Mouse (Mus musculus): ENCODE results near the gene Gipc3. TPM values are rescaled to one million over a fixed set of nuclear protein-coding genes. Genes with fewer than 3 reads are reported as not detected.
A peak's percentile ranks its signal among the peaks of the same experiment; 100 is the strongest.

Gene Gipc3
- total RNA-seq, 2 experiments from 2014 or later, result 1.7 to 1.8 TPM

GRCm38 (mm10) chr10:81365073-81365472, 22.0 kb upstream of the Gipc3 start:
- TF ChIP-seq CTCF (conservative IDR thresholded peaks at IDR 0.05), result no peak
- Histone ChIP-seq H3K27ac (peak overlapping the region; percentile 19), H3K4me3 (no peak overlapping the region)
- no peak for DNase-seq (ENCODE audit: low spot score in 2 of 2)

GRCm38 (mm10) chr10:81364666-81365065, 21.6 kb upstream of the Gipc3 start:
- H3K4me3 ChIP-seq, result no peak overlapping the region

GRCm38 (mm10) chr10:81363436-81364346, 20.6 kb upstream of the Gipc3 start:
- TF ChIP-seq CTCF (conservative IDR thresholded peaks at IDR 0.05), result no peak
- Histone ChIP-seq H3K4me3 (no peak overlapping the region), H3K27ac (no peak overlapping the region)
- DNase-seq (ENCODE audit: low spot score in 2 of 2), result no peak

More at GRCm38 (mm10) chr10:81364666-81365065, 21.6 kb upstream of the Gipc3 start:
- peak overlapping the region; percentile 19; the same call in 1 of the 2 replicates for H3K27ac ChIP-seq
- TF ChIP-seq CTCF (conservative IDR thresholded peaks at IDR 0.05), result no peak
- DNase-seq (ENCODE audit: low spot score in 2 of 2), result no peak

- no peak for TF ChIP-seq CTCF (conservative IDR thresholded peaks at IDR 0.05)
- DNase-seq (ENCODE audit: low spot score in 2 of 2), result no peak
- H3K4me3 ChIP-seq, result no peak overlapping the region
- no peak overlapping the region for H3K27ac ChIP-seq
Measured at GRCm38 (mm10) chr10:81362336-81362949, 19.4 kb upstream of the Gipc3 start.

- H3K27ac ChIP-seq, result peak overlapping the region; percentile 67
- H3K4me3 ChIP-seq, result no peak overlapping the region
- TF ChIP-seq CTCF (conservative IDR thresholded peaks at IDR 0.05), result no peak
- DNase-seq (ENCODE audit: low spot score in 2 of 2), result no peak
Measured at GRCm38 (mm10) chr10:81360721-81361120, 17.7 kb upstream of the Gipc3 start.

- H3K27ac ChIP-seq, result peak overlapping the region; percentile 67; the same call in 1 of the 2 replicates
- peak overlapping the region; percentile 83 for H3K4me3 ChIP-seq
- TF ChIP-seq CTCF (conservative IDR thresholded peaks at IDR 0.05), result no peak
- no peak for DNase-seq (ENCODE audit: low spot score in 2 of 2)
Measured at GRCm38 (mm10) chr10:81358841-81359240, 15.8 kb upstream of the Gipc3 start.

GRCm38 (mm10) chr10:81358209-81358608, 15.1 kb upstream of the Gipc3 start:
- Histone ChIP-seq H3K27ac (peak overlapping the region; percentile 87), H3K4me3 (peak overlapping the region; percentile 83)
- TF ChIP-seq CTCF (conservative IDR thresholded peaks at IDR 0.05), result no peak
- no peak for DNase-seq (ENCODE audit: low spot score in 2 of 2)

- DNase-seq (ENCODE audit: low spot score in 2 of 2), result peak; percentile 92 to 93
- peak within 1 kb of the TSS; percentile 87 for H3K27ac ChIP-seq
- no peak for TF ChIP-seq CTCF (conservative IDR thresholded peaks at IDR 0.05)
- H3K4me3 ChIP-seq, result peak within 1 kb of the TSS; percentile 83
Measured at GRCm38 (mm10) chr10:81356991-81357844, 14.2 kb upstream of the Gipc3 start, which contains the start of gene Mfsd12. Gene Mfsd12, plus strand, starts transcription at chr10:81357491.

GRCm38 (mm10) chr10:81356352-81356990, 13.4 kb upstream of the Gipc3 start:
- Histone ChIP-seq H3K27ac (peak overlapping the region; percentile 55; the same call in 1 of the 2 replicates), H3K4me3 (peak overlapping the region; percentile 83)
- TF ChIP-seq CTCF (conservative IDR thresholded peaks at IDR 0.05), result no peak
- DNase-seq (ENCODE audit: low spot score in 2 of 2), result no peak

- DNase-seq (ENCODE audit: low spot score in 2 of 2), result no peak
- no peak for TF ChIP-seq CTCF (conservative IDR thresholded peaks at IDR 0.05)
- Histone ChIP-seq H3K4me3 (no peak overlapping the region), H3K27ac (no peak overlapping the region)
Measured at GRCm38 (mm10) chr10:81355533-81355932, 12.5 kb upstream of the Gipc3 start.

GRCm38 (mm10) chr10:81354738-81355477, 11.8 kb upstream of the Gipc3 start:
- DNase-seq (ENCODE audit: low spot score in 2 of 2), result no peak
- TF ChIP-seq CTCF (conservative IDR thresholded peaks at IDR 0.05), result no peak
- Histone ChIP-seq H3K27ac (no peak overlapping the region), H3K4me3 (no peak overlapping the region)

All from layer of hippocampus, adult 2 months (tissue).